Mouse (Mus musculus): ENCODE measurements around the gene Aars.
A peak's percentile ranks its signal among the peaks of the same experiment; 100 is the strongest.
"Not testable (repeated sequence)": the region's sequence is repeated elsewhere in the genome, so short reads cannot be mapped to it uniquely, and the experiment has no call there.

Gene Aars

DNA sequence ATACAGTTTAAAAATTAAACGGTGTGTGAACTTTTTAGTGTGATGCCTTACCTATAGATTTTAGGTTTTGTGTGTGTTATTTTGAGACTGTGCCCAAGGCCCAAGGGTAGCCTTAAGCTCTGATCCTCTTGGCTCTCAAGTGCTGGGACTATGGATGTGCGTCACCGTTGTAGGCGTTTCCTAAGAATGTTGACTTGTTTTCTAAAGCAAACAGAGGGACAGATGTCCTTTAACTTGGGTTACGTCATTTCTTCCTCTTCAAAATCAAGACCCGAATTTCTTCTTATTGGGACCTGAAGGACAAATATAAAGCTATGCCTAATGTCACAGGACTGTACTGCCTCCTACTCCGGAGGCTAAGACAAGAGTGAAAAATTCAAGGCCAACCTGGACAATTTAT is at the start of gene Aars:
Gene Aars (plus strand): TSS at position 229 of the 400 bp plus-strand sequence.
- no peak for DNase-seq

- no peak for DNase-seq
Observed at GRCm38 (mm10) chr8:110987805-110988744, 44.9 kb upstream of the Aars start.

GRCm38 (mm10) chr8:110990017-110990416 is 42.9 kb upstream of the Aars start:
- DNase-seq, result no peak

GRCm38 (mm10) chr8:110996641-110997430 is 36.1 kb upstream of the Aars start:
- no peak for DNase-seq

DNA sequence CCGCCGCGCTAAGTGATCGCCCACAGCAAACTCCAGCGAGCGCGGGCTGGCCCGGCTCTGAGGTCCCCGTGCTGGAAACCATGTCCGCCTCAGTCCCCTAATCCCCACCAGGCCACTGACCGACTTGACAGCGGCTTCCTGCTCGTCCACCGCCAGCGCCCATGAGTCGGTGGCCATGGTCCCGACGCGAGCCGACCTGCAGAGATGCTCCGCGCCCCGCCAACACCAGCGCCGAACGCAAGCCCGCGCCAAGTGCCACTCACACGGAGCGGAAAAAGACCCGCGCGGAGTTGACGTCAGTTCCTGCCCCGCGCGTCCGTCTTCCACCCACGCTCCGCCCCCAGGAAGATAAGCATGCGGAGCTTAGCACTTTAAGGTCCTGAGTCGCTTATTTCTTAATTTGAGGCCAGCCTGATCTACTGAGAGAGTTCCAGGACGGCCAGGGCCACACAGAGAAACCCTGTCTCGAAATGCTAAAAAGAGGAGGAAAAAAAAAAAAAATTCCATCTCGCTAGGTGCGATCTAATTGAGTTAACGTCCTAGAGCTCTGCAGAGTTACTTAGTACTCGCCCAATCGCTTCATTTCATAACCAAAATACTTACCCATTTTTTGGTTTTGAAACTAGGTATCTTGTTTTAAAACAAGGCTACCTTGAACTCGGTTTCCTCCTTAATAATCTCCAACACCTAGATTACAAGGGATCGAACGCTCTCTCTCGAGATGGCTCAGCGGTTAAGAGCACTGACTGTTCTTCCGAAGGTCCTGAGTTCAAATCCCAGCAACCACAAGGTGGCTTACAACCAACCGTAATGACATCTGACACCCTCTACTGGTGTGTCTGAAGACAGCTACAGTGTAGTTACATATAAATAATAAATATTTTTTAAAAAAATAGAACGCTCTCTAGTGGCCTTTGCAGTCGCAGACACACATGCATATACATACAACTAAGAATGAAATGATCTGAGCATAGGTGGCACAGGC is 35.1 kb upstream of the Aars start, which contains the start of gene Ddx19a:
Gene Ddx19a (minus strand): TSS at position 254 of the 985 bp plus-strand sequence.
- DNase-seq, result peak; percentile 81

DNA sequence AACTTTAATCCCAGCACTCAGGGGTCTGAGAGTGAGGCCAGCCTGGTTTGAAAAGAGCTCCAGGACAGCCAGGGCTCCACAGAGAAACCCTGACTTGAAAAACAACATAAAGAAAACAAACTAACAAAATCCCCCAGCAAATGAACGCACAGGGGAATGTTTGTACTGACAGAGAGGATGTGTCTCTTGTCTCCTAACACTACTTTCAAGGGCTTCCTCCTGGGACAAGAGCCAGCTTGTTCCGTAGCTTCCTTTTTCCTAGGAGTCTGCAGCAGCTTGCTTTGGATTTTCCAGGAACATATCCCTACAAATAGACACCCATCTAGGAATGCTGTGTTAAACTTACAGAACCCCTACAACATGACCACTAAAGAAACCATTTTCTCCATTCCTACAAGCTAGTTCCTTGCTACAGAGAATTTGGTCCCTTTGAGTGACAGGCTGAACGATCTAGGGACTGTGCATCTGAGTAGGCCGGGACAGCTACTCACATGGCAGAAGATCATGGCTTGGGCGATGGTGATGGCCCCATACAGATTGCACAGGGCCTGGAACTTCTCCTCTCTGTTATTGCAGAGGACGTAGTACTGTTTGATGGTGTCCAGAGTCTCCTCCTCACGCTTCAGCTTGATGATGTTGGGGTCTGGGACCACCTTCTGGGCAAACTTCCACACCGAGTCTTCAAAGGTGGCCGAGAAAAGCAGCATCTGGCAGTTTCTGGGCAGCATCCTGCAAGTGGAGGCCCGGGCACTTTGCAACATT is 22.5 kb upstream of the Aars start:
- DNase-seq, result not testable (repeated sequence)

DNA sequence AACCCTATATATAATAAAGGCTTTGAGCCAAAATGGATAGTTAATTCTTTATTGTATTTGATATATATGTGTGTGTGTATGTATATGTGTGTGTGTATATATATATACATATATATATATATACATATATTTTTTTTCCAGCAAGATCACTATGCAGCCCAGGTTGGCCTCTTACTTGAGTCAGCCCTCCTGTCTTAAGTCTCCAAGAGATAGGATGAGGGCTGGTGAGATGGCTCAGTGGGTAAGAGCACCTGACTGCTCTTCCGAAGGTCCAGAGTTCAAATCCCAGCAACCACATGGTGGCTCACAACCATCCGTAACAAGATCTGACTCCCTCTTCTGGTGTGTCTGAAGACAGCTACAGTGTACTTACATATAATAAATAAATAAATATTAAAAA is 6.3 kb upstream of the Aars start:
- DNase-seq, result not testable (repeated sequence)

DNA sequence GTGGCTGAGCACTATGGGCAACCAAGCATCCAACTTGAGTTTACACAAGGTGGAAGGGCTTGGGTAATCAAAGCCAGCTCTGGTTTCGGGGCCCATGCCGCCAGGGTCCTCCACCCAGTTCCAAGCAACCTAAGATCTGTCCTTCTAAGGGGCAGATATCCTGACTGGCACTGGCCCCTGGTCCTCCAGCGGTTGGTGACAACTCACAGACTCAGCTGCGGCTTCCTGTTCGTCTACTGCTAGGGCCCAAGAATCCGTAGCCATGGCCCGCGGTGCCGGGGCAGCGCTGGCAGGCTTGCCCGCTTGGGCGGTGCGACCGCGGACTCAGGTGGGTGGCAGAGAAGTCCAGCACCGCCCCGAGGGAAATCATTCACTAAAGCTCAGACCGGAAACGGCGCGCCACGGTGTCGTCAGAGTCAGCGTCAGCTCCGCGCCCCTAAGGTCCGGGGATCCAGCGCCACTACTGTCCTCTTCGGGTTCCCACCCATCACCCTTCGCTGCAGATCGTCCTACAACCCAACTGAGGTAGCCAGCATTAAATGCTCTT is 5.5 kb upstream of the Aars start:
- peak; percentile 83 for DNase-seq

DNA sequence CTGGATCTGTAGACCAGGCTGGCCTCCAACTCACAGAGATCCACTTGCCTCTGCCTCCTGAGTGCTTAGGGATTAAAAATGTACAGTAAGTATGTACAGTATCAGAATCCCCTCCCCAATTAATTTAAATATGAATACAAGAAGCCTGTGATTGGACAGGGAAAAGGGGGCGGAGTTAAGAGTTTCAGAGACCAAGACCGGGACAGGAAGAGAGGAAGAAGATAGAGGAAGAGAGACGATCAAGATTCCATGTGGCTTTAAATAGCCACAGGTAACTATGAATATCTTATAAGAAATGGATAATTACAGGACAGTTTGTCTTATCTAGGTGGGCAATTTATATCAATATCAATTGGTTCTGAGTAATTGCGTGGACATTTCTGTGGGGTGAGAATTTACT is 3.4 kb upstream of the Aars start:
- no peak for DNase-seq

DNA sequence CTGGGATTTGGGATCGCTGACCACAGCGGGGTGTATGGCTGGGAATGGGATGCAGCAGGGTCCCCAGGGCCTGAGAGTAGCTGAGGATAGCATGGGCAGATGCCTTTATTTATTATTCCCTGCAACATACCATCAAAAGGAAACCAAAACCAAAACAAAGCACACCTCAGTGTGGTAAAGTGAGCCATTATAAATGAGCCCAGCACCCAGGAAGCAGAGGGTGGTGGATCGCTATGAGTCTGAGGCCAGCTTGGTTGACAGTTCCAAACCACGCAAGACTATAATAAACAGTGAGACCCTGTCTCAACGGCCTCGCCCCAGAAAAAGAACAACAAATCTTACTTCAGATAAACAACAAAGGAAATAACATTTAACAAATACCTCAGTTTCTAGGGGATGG is 2.9 kb upstream of the Aars start:
- DNase-seq, result no peak

GRCm38 (mm10) chr8:111031572-111031971 is 1.4 kb upstream of the Aars start, which contains the start of gene Ddx19b:
Ddx19b (minus strand) TSS chr8:111031751.
- DNase-seq, result no peak

DNA sequence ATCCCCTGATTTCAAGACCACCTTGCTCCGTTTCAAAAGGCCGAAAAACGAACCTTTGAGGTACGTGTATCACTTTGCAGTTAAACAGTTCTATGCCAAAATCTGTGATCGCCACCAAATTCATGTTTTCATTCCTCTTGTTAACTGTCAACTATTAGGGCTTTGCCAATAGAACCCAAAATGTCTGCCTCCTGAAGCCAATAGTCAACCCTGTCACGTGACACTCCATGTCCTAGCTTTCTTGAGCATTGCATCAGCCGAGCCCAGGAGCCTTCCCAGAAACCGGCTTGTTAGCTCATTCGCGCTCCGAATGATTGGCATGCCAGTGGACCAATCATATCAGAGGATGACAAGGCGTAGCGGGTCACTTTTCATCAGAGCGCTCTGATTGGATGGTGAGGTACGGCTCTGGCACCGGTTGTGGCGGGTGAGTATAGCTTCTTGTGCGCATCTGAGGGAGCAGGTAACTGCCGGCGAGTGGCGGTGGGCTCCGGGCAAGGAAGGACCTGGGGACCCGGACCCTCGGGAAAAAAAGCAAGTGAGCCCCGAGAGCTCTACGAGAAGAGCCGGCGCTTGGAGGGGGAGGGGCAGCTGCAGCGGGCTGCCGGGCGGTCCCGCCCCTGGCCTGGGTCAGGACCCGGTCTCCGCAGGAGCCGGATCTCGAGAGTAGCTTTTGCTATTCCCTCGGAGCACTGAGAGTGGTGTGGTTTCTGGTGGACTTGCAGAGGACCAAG is 705 bp downstream of the Aars start:
- peak; percentile 99 for DNase-seq

GRCm38 (mm10) chr8:111034276-111034675 is 1.3 kb downstream of the Aars start:
- DNase-seq, result no peak

DNA sequence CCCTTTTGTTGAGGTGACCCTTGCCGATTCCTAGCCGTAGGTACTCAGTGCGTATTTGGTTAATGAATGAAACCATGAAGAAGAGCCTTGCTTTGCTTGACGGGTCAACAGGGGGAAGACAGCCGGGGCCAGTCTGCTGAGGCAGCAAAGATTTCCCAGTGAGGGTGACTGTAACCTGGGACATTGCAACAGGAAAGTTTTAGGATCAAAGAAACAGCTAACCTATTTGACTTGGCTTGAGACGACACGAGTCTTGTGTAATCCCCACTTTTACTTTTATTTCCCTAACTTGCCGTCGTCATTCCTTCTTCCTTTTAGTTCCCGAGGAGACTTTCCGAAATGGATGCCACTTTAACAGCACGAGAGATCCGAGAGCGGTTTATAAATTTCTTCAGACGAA is 3.6 kb downstream of the Aars start:
- no peak for DNase-seq

- DNase-seq, result no peak
Observed at GRCm38 (mm10) chr8:111042546-111042945, 9.6 kb downstream of the Aars start.

DNA sequence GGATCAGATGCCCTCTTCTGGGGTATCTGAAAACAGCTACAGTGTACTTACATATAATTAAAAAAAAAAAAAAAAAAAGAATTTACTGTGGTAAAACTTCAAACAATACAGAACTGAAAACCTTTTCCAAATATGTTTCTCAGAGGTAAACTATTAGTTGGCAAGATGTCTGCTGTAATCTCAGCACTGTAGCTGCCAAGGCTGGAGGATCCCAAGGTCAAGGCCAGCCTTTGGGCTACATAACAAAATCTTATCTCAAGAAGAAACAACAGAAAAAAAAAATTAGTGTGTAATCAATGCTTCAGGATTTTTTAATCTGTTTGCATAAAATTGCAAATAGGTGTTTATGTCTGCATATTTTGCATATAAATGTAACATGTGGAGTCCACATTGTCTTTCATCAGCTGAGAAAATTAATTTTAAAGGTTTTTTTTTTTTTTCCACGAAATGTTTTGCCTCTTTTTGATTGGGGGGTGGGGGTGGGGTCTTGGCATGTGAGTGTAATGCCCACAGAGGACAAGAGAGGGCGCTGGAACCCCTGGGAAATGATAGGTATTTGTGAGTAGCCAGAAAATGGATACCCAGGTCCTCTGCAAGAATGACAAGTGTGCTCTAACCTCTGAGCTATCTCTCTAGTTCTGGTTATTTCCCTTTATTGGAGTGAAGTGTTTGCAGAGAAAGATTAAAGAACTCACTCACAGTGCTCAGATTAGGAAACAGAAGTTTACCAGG is 11.2 kb downstream of the Aars start:
- no peak for DNase-seq

DNA sequence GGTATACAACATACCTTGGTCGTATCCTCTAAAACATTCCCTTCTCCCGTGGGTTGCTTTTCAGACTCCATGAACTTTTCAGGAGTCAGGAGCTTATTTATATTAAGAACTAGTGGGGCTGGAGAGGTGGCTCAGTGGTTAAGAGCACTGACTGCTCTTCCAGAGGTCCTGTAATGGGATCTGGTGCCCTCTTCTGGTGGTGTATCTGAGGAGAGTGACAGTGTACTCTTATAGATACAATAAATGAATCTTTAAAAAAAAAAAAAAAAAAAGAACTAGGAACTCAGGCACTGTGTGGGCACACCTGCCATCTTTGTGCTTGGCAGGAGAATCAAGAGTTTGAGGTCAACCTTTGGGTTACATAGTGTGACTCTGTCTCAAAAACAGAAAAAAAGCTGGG is 15.8 kb downstream of the Aars start:
- no peak for DNase-seq

GRCm38 (mm10) chr8:111049106-111049505 is 16.2 kb downstream of the Aars start:
- no peak for DNase-seq

- no peak for DNase-seq
Observed at GRCm38 (mm10) chr8:111053827-111054518, 21.0 kb downstream of the Aars start.
